Mouse (Mus musculus) embryonic stem cell, embryonic (primary cell): ENCODE measurements around the gene Btbd7.

Source experiments
- CTCF ChIA-PET, 4 experiments: fragments of 300-600 bp in 2 of 4; fragments of 350-600 bp in 2 of 4; sonication (Branson Sonifier 250); formaldehyde crosslinking; loops; one replicate each; lab custom pipeline; 2022; ENCODE audit warnings: inconsistent platforms in 2 of 4; lab: Charles Lee
- POLR2A ChIA-PET, 4 experiments: fragments of 300-600 bp in 2 of 4; fragments of 350-600 bp in 2 of 4; sonication (Branson Sonifier 250); formaldehyde crosslinking; loops; one replicate each; lab custom pipeline; 2022; ENCODE audit warnings: antibody characterized with exemption in 4 of 4, inconsistent platforms in 1 of 4; lab: Charles Lee

Btbd7 gene

GRCm38 (mm10) chr12:102814858-102815257, 63.4 kb downstream of the Btbd7 start:
- ChIA-PET CTCF (interaction anchor here in 1 of 4 experiments (0.7 kb wide), 1 partner anchor 708 kb away, joined by 16 read pairs; no protein-coding TSS in a partner anchor), POLR2A (no interaction called here)

- POLR2A ChIA-PET = interaction anchor here in 2 of 4 experiments (0.6 to 0.7 kb wide), 2 partner anchors 42 to 1837 kb away, joined by 4 to 9 read pairs; no protein-coding TSS in a partner anchor
- CTCF ChIA-PET = no interaction called here
These were observed 78.7 kb downstream of the Btbd7 start for GRCm38 (mm10) chr12:102799528-102799927.

GRCm38 (mm10) chr12:102787927-102788326, 90.3 kb downstream of the Btbd7 start:
- POLR2A ChIA-PET = interaction anchor here in 3 of 4 experiments (0.6 to 1.3 kb wide), 3 partner anchors 8 to 27 kb away, joined by 3 to 5 read pairs (median 3); no protein-coding TSS in a partner anchor
- CTCF ChIA-PET = interaction anchor here in 3 of 4 experiments (0.5 to 0.6 kb wide), 3 partner anchors 40 to 518 kb away, joined by 3 to 5 read pairs (median 4); no protein-coding TSS in a partner anchor

GRCm38 (mm10) chr12:102785593-102785985, 92.7 kb downstream of the Btbd7 start:
- CTCF ChIA-PET = no interaction called here
- POLR2A ChIA-PET = no interaction called here

- ChIA-PET POLR2A (interaction anchor here in 2 of 4 experiments (0.7 to 1.1 kb wide), 2 partner anchors 8 to 42 kb away, joined by 3 read pairs; partner anchors contain the start of genes Moap1 (in 1 of the 2) and Tmem251 (in 1 of the 2)), CTCF (no interaction called here)
These were observed 93.2 kb downstream of the Btbd7 start for GRCm38 (mm10) chr12:102784899-102785592.

GRCm38 (mm10) chr12:102782841-102783240, 95.4 kb downstream of the Btbd7 start:
- POLR2A ChIA-PET = interaction anchor here in 1 of 4 experiments (1.0 to 1.1 kb wide), 2 partner anchors 12 to 36 kb away, joined by 3 read pairs; no protein-coding TSS in a partner anchor
- CTCF ChIA-PET = interaction anchor here in 2 of 4 experiments (0.5 to 0.6 kb wide), 2 partner anchors 199 to 1277 kb away, joined by 3 read pairs; no protein-coding TSS in a partner anchor

- ChIA-PET POLR2A (interaction anchor here in 3 of 4 experiments (0.5 to 2.7 kb wide), 17 partner anchors 8 to 820 kb away, joined by 3 to 17 read pairs (median 4); partner anchors contain the start of genes Gm28051 (in 2 of the 3), Gon7 (in 2 of the 3), Ubr7 (in 2 of the 3) and Moap1 (in 1 of the 3)), CTCF (interaction anchor here in 3 of 4 experiments (0.5 to 1.4 kb wide), 9 partner anchors 9 to 280 kb away, joined by 3 to 5 read pairs (median 4); partner anchors contain the start of gene Gm28051 (in 1 of the 3))
These were observed 98.8 kb downstream of the Btbd7 start for GRCm38 (mm10) chr12:102779452-102779851.

GRCm38 (mm10) chr12:102778151-102778550, 100.1 kb downstream of the Btbd7 start:
- ChIA-PET CTCF (interaction anchor here in 2 of 4 experiments (1.1 to 1.3 kb wide), 2 partner anchors 8 kb away, joined by 5 read pairs; no protein-coding TSS in a partner anchor), POLR2A (interaction anchor here in 2 of 4 experiments (1.2 to 2.7 kb wide), 5 partner anchors 13 to 35 kb away, joined by 3 to 17 read pairs (median 9); partner anchors contain the start of genes Moap1 (in 1 of the 2) and Tmem251 (in 1 of the 2))

GRCm38 (mm10) chr12:102776035-102776434, 102.2 kb downstream of the Btbd7 start:
- ChIA-PET CTCF (no interaction called here), POLR2A (interaction anchor here in 3 of 4 experiments (0.9 to 1.4 kb wide), 9 partner anchors 9 to 32 kb away, joined by 3 to 6 read pairs (median 4); partner anchors contain the start of genes Gm20604 (in 1 of the 3), Gon7 (in 1 of the 3), Moap1 (in 1 of the 3) and Tmem251 (in 1 of the 3))

GRCm38 (mm10) chr12:102772676-102773075, 105.6 kb downstream of the Btbd7 start:
- ChIA-PET POLR2A (interaction anchor here in 2 of 4 experiments (0.6 to 2.3 kb wide), 3 partner anchors 10 to 23 kb away, joined by 3 to 13 read pairs (median 3); no protein-coding TSS in a partner anchor), CTCF (no interaction called here)

- CTCF ChIA-PET = no interaction called here
- POLR2A ChIA-PET = interaction anchor here in 2 of 4 experiments (1.3 to 6.0 kb wide), 6 partner anchors 8 to 45 kb away, joined by 3 to 49 read pairs (median 6); partner anchors contain the start of genes Gm20604 (in 2 of the 2), Gm28051 (in 2 of the 2), Gon7 (in 2 of the 2) and Ubr7 (in 2 of the 2)
These were observed 106.7 kb downstream of the Btbd7 start for GRCm38 (mm10) chr12:102771601-102772000.

GRCm38 (mm10) chr12:102769000-102769399, 109.3 kb downstream of the Btbd7 start:
- ChIA-PET CTCF (interaction anchor here in 2 of 4 experiments (0.7 to 1.5 kb wide), 7 partner anchors 9 to 270 kb away, joined by 3 to 5 read pairs (median 4); partner anchors contain the start of genes Gm28051 (in 1 of the 2), Gon7 (in 1 of the 2), Moap1 (in 1 of the 2) and Tmem251 (in 1 of the 2)), POLR2A (interaction anchor here in 2 of 4 experiments (0.5 to 6.0 kb wide), 12 partner anchors 10 to 220 kb away, joined by 3 to 49 read pairs (median 4); partner anchors contain the start of genes Gm28051 (in 2 of the 2), Gon7 (in 2 of the 2), Ubr7 (in 2 of the 2) and Gm20604 (in 1 of the 2))

- POLR2A ChIA-PET = interaction anchor here in 3 of 4 experiments (1.3 to 3.5 kb wide), 6 partner anchors 10 to 23 kb away, joined by 3 to 17 read pairs (median 7); partner anchors contain the start of genes Moap1 (in 1 of the 3) and Tmem251 (in 1 of the 3)
- CTCF ChIA-PET = interaction anchor here in 2 of 4 experiments (0.6 kb wide), 2 partner anchors 33 to 327 kb away, joined by 3 read pairs; no protein-coding TSS in a partner anchor
These were observed 114.6 kb downstream of the Btbd7 start for GRCm38 (mm10) chr12:102763696-102764095.

- POLR2A ChIA-PET = interaction anchor here in 3 of 4 experiments (0.7 to 3.5 kb wide), 10 partner anchors 12 to 1686 kb away, joined by 3 to 17 read pairs (median 4); partner anchors contain the start of genes Moap1 (in 1 of the 3) and Tmem251 (in 1 of the 3)
- CTCF ChIA-PET = interaction anchor here in 2 of 4 experiments (0.5 to 0.6 kb wide), 2 partner anchors 22 to 734 kb away, joined by 3 to 4 read pairs; no protein-coding TSS in a partner anchor
These were observed 116.6 kb downstream of the Btbd7 start for GRCm38 (mm10) chr12:102761668-102762067.

- ChIA-PET CTCF (interaction anchor here in 1 of 4 experiments (0.6 kb wide), 1 partner anchor 1659 kb away, joined by 10 read pairs; no protein-coding TSS in a partner anchor), POLR2A (interaction anchor here in 3 of 4 experiments (0.7 to 5.5 kb wide), 21 partner anchors 8 to 54 kb away, joined by 3 to 52 read pairs (median 5); partner anchors contain the start of genes Moap1 (in 3 of the 3), Tmem251 (in 3 of the 3) and Itpk1 (in 1 of the 3))
These were observed 119.3 kb downstream of the Btbd7 start for GRCm38 (mm10) chr12:102758936-102759335.

- CTCF ChIA-PET = interaction anchor here in 2 of 4 experiments (0.6 to 1.9 kb wide), 2 partner anchors 11 to 1660 kb away, joined by 5 to 10 read pairs; no protein-coding TSS in a partner anchor
- POLR2A ChIA-PET = interaction anchor here in 3 of 4 experiments (0.7 to 5.5 kb wide), 25 partner anchors 7 to 223 kb away, joined by 3 to 52 read pairs (median 5); partner anchors contain the start of genes Moap1 (in 3 of the 3), Tmem251 (in 3 of the 3) and Itpk1 (in 2 of the 3)
These were observed 119.9 kb downstream of the Btbd7 start, which contains the start of gene Gm20604 for GRCm38 (mm10) chr12:102758403-102758756. Gene Gm20604 (minus strand): TSS chr12:102758672.
